Mouse (Mus musculus) T-helper 17 cell (primary cell): ENCODE measurements around the gene Mau2.
"Not testable (repeated sequence)": the region's sequence is repeated elsewhere in the genome, so short reads cannot be mapped to it uniquely, and the experiment has no call there.

Source experiments
- in situ Hi-C, 2 experiments: fragments of 300-600 bp; cut with MboI, MseI; formaldehyde crosslinking; loops; 1 replicate in 1 of 2; 2 replicates in 1 of 2; pipeline ENCODE4 v1.15.1; 2025; ENCODE audit warnings: high pct_unique_total_duplicates in 2 of 2

The Mau2 gene

GRCm38 (mm10) chr8:70042583-70043455 is at the start of gene Mau2, which contains the start of gene Sugp1:
TSS of gene Mau2 (minus strand) at chr8:70042734.
TSS of gene Sugp1 (plus strand) at chr8:70042813.
- in situ Hi-C loops, result no loop called here

- in situ Hi-C loops, result no loop called here
Measured at GRCm38 (mm10) chr8:70089296-70089960, 46.9 kb upstream of the Mau2 start.

- in situ Hi-C loops, result no loop called here
Measured at GRCm38 (mm10) chr8:70087836-70088650, 45.5 kb upstream of the Mau2 start.

- in situ Hi-C loops, result no loop called here
Measured at GRCm38 (mm10) chr8:70087237-70087636, 44.7 kb upstream of the Mau2 start.

GRCm38 (mm10) chr8:70086151-70086550 is 43.6 kb upstream of the Mau2 start:
- in situ Hi-C loops, result no loop called here

GRCm38 (mm10) chr8:70084191-70085065 is 41.9 kb upstream of the Mau2 start:
- in situ Hi-C loops, result no loop called here

GRCm38 (mm10) chr8:70083285-70083684 is 40.8 kb upstream of the Mau2 start, which contains the start of gene Hapln4:
TSS of gene Hapln4 (plus strand) at chr8:70083457.
- in situ Hi-C loops, result no loop called here

GRCm38 (mm10) chr8:70081976-70082375 is 39.4 kb upstream of the Mau2 start:
- in situ Hi-C loops, result no loop called here

GRCm38 (mm10) chr8:70073682-70074081 is 31.1 kb upstream of the Mau2 start:
- in situ Hi-C loops, result no loop called here

- in situ Hi-C loops, result no loop called here
Measured at GRCm38 (mm10) chr8:70073120-70073519, 30.6 kb upstream of the Mau2 start.

- in situ Hi-C loops, result no loop called here
Measured at GRCm38 (mm10) chr8:70072441-70073069, 30.0 kb upstream of the Mau2 start, which contains the start of gene Tm6sf2. TSS of gene Tm6sf2 (plus strand) at chr8:70072924.

GRCm38 (mm10) chr8:70071836-70072440 is 29.4 kb upstream of the Mau2 start:
- in situ Hi-C loops, result no loop called here

GRCm38 (mm10) chr8:70057721-70058120 is 15.2 kb upstream of the Mau2 start:
- in situ Hi-C loops, result no loop called here

- in situ Hi-C loops, result not testable (repeated sequence)
Measured at GRCm38 (mm10) chr8:70050434-70050833, 7.9 kb upstream of the Mau2 start.

GRCm38 (mm10) chr8:70049662-70050061 is 7.1 kb upstream of the Mau2 start:
- in situ Hi-C loops, result no loop called here

GRCm38 (mm10) chr8:70043996-70044395 is 1.5 kb upstream of the Mau2 start:
- in situ Hi-C loops, result no loop called here

GRCm38 (mm10) chr8:70041885-70042546 is 518 bp downstream of the Mau2 start:
- in situ Hi-C loops, result no loop called here

GRCm38 (mm10) chr8:70037994-70038393 is 4.5 kb downstream of the Mau2 start:
- in situ Hi-C loops, result no loop called here

GRCm38 (mm10) chr8:70030255-70030654 is 12.3 kb downstream of the Mau2 start:
- in situ Hi-C loops, result no loop called here
